Mouse (Mus musculus) urinary bladder, postnatal 4 days (tissue): ENCODE measurements around the gene Gm21981.

Experiments
- DNase-seq, 2 experiments: peaks; one replicate each; pipeline ENCODE4 v3.0.0; 2021 to 2022; ENCODE audit warnings: low spot score in 2 of 2

The Gm21981 gene

GRCm38 (mm10) chr17:47702548-47703345, 8.5 kb upstream of the Gm21981 start:
- DNase-seq: no peak

- no peak for DNase-seq
Measured at GRCm38 (mm10) chr17:47701793-47702192, 7.5 kb upstream of the Gm21981 start.

GRCm38 (mm10) chr17:47699055-47699454, 4.8 kb upstream of the Gm21981 start:
- DNase-seq: no peak

GRCm38 (mm10) chr17:47698156-47698555, 3.9 kb upstream of the Gm21981 start:
- DNase-seq: no peak

GRCm38 (mm10) chr17:47695337-47695710, 1.1 kb upstream of the Gm21981 start:
- DNase-seq: no peak

- DNase-seq: peak; percentile 96 to 98
Measured at GRCm38 (mm10) chr17:47694503-47695336, 465 bp upstream of the Gm21981 start, which contains the start of gene Prickle4. Gene Prickle4, minus strand, starts transcription at chr17:47694736.

GRCm38 (mm10) chr17:47693671-47694441, 399 bp downstream of the Gm21981 start:
- DNase-seq: no peak

GRCm38 (mm10) chr17:47691650-47692049, 2.6 kb downstream of the Gm21981 start:
- no peak for DNase-seq

- no peak for DNase-seq
Measured at GRCm38 (mm10) chr17:47689894-47690293, 4.4 kb downstream of the Gm21981 start.

GRCm38 (mm10) chr17:47688608-47689575, 5.4 kb downstream of the Gm21981 start, which contains the start of gene Frs3:
Gene Frs3, plus strand, starts transcription at chr17:47689030.
- peak; percentile 72 to 78 for DNase-seq

GRCm38 (mm10) chr17:47688344-47688607, 6.0 kb downstream of the Gm21981 start, which contains the start of gene Tomm6:
Gene Tomm6, minus strand, starts transcription at chr17:47688386.
- DNase-seq: no peak

- DNase-seq: peak; percentile 90 to 95
Measured at GRCm38 (mm10) chr17:47687409-47688343, 6.6 kb downstream of the Gm21981 start.

- DNase-seq: no peak
Measured at GRCm38 (mm10) chr17:47682836-47683235, 11.4 kb downstream of the Gm21981 start.

GRCm38 (mm10) chr17:47678702-47679101, 15.6 kb downstream of the Gm21981 start:
- no peak for DNase-seq

- DNase-seq: no peak
Measured at GRCm38 (mm10) chr17:47678238-47678637, 16.0 kb downstream of the Gm21981 start.

- peak in 1 of 2 experiments; percentile 72 for DNase-seq
Measured at GRCm38 (mm10) chr17:47676581-47676980, 17.7 kb downstream of the Gm21981 start.

- peak; percentile 68 to 70 for DNase-seq
Measured at GRCm38 (mm10) chr17:47672311-47673111, 21.7 kb downstream of the Gm21981 start.

GRCm38 (mm10) chr17:47671988-47672310, 22.3 kb downstream of the Gm21981 start:
- no peak for DNase-seq

GRCm38 (mm10) chr17:47669166-47669565, 25.1 kb downstream of the Gm21981 start:
- no peak for DNase-seq
